Mouse (Mus musculus): Measurements from ENCODE around the gene Pglyrp1. TPM values are rescaled to one million over a fixed set of nuclear protein-coding genes. Genes with fewer than 3 reads are reported as not detected.

Pglyrp1 gene
- polyA plus RNA-seq, 1 experiment = 201 TPM

GRCm38 (mm10) chr7:18891872-18892599, 20.9 kb downstream of the Pglyrp1 start:
- Histone ChIP-seq H3K4me3 (replicated peaks; ENCODE audit: control insufficient read depth, low read depth, low read length) (peak overlapping the region; percentile 11), H3K27ac (ENCODE audit: control insufficient read depth, insufficient read depth, low read depth, low read length, poor library complexity) (no peak overlapping the region), H3K4me1 (ENCODE audit: control insufficient read depth, insufficient read depth, low read length) (no peaks in the 10 kb centered on the region; the same call in 1 of the 2 replicates)
- TF ChIP-seq CTCF (IDR thresholded peaks at IDR 0.05; ENCODE audit: control insufficient read depth, insufficient read depth, low read length) (peak; percentile 85), POLR2A (IDR thresholded peaks at IDR 0.05; ENCODE audit: borderline replicate concordance, control insufficient read depth, low read depth, low read length) (0 out of 2 replicates have a peak, but pooled peaks have one; percentile 18)
- WGBS = 10% methylated on average over 33 of the region's 33 CpGs

GRCm38 (mm10) chr7:18893009-18893408, 21.9 kb downstream of the Pglyrp1 start:
- H3K4me3 ChIP-seq (replicated peaks; ENCODE audit: control insufficient read depth, low read depth, low read length) = no peak overlapping the region
- 50% methylated on average over 27 of the region's 27 CpGs for WGBS

DNA sequence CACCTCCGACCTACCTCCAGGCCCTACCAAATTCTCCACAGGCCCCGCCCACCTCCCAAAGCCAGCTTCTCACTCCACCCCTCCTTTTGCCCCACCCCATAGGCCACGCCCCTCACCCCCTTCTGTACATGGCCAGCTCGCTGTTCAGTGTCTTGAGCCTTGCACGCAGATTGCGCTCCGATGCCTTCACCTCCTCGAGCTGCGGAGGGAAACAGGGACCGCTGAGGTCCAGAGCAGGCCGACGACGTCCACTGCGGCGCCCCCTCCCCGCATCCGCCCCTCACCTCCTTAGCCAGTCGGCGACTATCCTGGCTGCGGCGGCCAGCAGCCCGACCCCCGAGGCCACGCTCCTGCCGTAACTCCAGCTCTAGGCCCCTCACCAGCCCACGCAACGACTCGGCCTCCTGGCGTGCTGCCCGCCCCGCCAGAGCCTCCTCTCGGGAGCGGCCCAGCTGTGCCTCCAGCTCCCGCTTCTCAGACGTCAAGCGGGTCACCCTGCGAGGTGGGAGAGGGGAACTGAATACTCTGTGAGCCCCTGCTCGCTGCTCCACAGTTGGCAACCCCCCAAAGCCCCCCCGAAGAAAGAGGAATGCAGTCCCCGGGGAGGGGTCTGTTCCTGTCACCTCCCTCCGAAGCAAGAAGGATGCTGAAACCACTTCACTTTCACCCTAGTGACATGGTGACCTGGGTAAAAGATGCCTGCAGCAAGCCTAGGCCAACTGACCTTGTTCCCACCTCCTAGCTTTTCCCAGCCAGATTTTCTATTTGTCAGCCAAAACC, 22.7 kb downstream of the Pglyrp1 start:
- Histone ChIP-seq H3K27ac (ENCODE audit: control insufficient read depth, insufficient read depth, low read depth, low read length, poor library complexity) (no peak overlapping the region), H3K4me3 (replicated peaks; ENCODE audit: control insufficient read depth, low read depth, low read length) (no peak overlapping the region), H3K4me1 (ENCODE audit: control insufficient read depth, insufficient read depth, low read length) (no peaks in the 10 kb centered on the region; the same call in 1 of the 2 replicates)
- 9% methylated on average over 41 of the region's 41 CpGs for WGBS
- TF ChIP-seq CTCF (IDR thresholded peaks at IDR 0.05; ENCODE audit: control insufficient read depth, insufficient read depth, low read length) (no peak), POLR2A (IDR thresholded peaks at IDR 0.05; ENCODE audit: borderline replicate concordance, control insufficient read depth, low read depth, low read length) (peak; percentile 17; the same call in 1 of the 2 replicates)

More at GRCm38 (mm10) chr7:18893009-18893408, 21.9 kb downstream of the Pglyrp1 start:
- Histone ChIP-seq H3K4me1 (ENCODE audit: control insufficient read depth, insufficient read depth, low read length) (no peaks in the 10 kb centered on the region; the same call in 1 of the 2 replicates), H3K27ac (ENCODE audit: control insufficient read depth, insufficient read depth, low read depth, low read length, poor library complexity) (no peak overlapping the region)
- TF ChIP-seq CTCF (IDR thresholded peaks at IDR 0.05; ENCODE audit: control insufficient read depth, insufficient read depth, low read length) (no peak), POLR2A (IDR thresholded peaks at IDR 0.05; ENCODE audit: borderline replicate concordance, control insufficient read depth, low read depth, low read length) (no peak)

GRCm38 (mm10) chr7:18896536-18896935, 25.4 kb downstream of the Pglyrp1 start:
- TF ChIP-seq POLR2A (IDR thresholded peaks at IDR 0.05; ENCODE audit: borderline replicate concordance, control insufficient read depth, low read depth, low read length) = no peak
- TF ChIP-seq CTCF (IDR thresholded peaks at IDR 0.05; ENCODE audit: control insufficient read depth, insufficient read depth, low read length) = peak; percentile 18; the same call in 1 of the 2 replicates
- Histone ChIP-seq H3K4me3 (replicated peaks; ENCODE audit: control insufficient read depth, low read depth, low read length) (no peak overlapping the region), H3K4me1 (ENCODE audit: control insufficient read depth, insufficient read depth, low read length) (no peaks in the 10 kb centered on the region; the same call in 1 of the 2 replicates), H3K27ac (ENCODE audit: control insufficient read depth, insufficient read depth, low read depth, low read length, poor library complexity) (no peak overlapping the region)
- WGBS = 59% methylated on average over 5 of the region's 5 CpGs

DNA sequence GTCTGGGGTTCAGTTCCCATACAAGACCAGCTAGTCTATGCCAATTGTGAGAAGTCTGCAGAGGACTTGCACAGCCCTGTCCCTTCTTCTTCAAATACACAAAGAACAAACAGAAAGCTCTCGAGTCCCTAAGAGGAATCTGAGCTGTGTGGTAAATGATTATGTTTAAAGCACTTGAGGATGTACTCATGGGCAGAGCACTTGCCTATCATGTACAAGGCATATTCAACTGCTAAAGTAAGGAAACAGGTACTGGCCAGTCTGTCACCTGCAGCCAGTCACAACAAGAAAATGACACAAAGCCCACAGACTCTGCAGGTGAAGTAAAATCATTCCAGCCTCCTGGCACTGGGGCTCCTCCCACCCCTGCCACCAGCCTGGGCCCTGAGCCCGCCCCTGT, 29.4 kb downstream of the Pglyrp1 start:
- Histone ChIP-seq H3K27ac (ENCODE audit: control insufficient read depth, insufficient read depth, low read depth, low read length, poor library complexity) (no peak overlapping the region), H3K4me1 (ENCODE audit: control insufficient read depth, insufficient read depth, low read length) (no peaks in the 10 kb centered on the region), H3K4me3 (replicated peaks; ENCODE audit: control insufficient read depth, low read depth, low read length) (no peak overlapping the region)
- 78% methylated on average over 2 of the region's 2 CpGs for WGBS
- no peak for TF ChIP-seq POLR2A (IDR thresholded peaks at IDR 0.05; ENCODE audit: borderline replicate concordance, control insufficient read depth, low read depth, low read length)
- no peak for TF ChIP-seq CTCF (IDR thresholded peaks at IDR 0.05; ENCODE audit: control insufficient read depth, insufficient read depth, low read length)

DNA sequence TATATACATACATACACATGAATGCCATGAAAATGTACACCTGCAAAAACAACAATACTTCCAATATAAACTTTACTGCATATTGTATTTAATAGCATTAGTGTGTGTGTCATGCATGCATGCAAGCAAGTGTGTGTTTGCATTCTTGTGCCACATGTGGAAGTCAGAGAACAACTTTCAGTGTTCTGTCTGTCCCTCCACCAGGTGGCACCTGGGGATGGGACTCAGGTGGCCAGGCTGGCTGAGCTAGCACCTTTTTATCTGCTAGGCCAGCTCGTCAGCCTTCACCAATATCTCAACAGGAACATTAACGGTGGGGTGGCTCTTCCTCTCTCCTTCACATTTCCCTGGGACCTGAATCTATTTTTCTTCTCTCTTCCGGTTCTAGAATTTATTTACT, 31.4 kb downstream of the Pglyrp1 start:
- Histone ChIP-seq H3K27ac (ENCODE audit: control insufficient read depth, insufficient read depth, low read depth, low read length, poor library complexity) (no peak overlapping the region), H3K4me3 (replicated peaks; ENCODE audit: control insufficient read depth, low read depth, low read length) (no peak overlapping the region), H3K4me1 (ENCODE audit: control insufficient read depth, insufficient read depth, low read length) (no peaks in the 10 kb centered on the region)
- 77% methylated on average over 3 of the region's 3 CpGs for WGBS
- no peak for TF ChIP-seq POLR2A (IDR thresholded peaks at IDR 0.05; ENCODE audit: borderline replicate concordance, control insufficient read depth, low read depth, low read length)
- TF ChIP-seq CTCF (IDR thresholded peaks at IDR 0.05; ENCODE audit: control insufficient read depth, insufficient read depth, low read length) = no peak

DNA sequence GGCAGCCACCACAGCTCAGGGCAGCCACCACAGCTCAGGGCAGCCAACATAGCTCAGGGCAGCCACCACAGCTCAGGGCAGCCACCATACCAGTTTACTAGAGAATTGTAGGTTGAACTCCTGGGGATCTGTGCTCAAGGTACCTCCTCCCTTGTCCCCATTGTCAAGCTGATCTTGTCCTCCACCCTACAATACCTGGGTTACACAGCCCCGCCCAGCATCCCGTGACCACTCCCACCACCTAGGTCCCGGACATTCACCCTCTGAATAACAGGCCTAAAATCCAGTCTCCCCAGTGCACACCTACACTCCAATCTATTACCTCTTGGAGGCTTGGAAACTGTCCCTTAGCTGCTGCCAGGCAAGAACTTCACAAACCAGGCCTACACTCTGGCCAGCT, 33.8 kb downstream of the Pglyrp1 start:
- Histone ChIP-seq H3K27ac (ENCODE audit: control insufficient read depth, insufficient read depth, low read depth, low read length, poor library complexity) (no peak overlapping the region), H3K4me1 (ENCODE audit: control insufficient read depth, insufficient read depth, low read length) (no peaks in the 10 kb centered on the region; the same call in 1 of the 2 replicates), H3K4me3 (replicated peaks; ENCODE audit: control insufficient read depth, low read depth, low read length) (no peak overlapping the region)
- 73% methylated on average over 3 of the region's 3 CpGs for WGBS
- TF ChIP-seq CTCF (IDR thresholded peaks at IDR 0.05; ENCODE audit: control insufficient read depth, insufficient read depth, low read length) (no peak), POLR2A (IDR thresholded peaks at IDR 0.05; ENCODE audit: borderline replicate concordance, control insufficient read depth, low read depth, low read length) (no peak)

GRCm38 (mm10) chr7:18909797-18910196, 38.7 kb downstream of the Pglyrp1 start:
- Histone ChIP-seq H3K4me3 (replicated peaks; ENCODE audit: control insufficient read depth, low read depth, low read length) (peak overlapping the region; percentile 93), H3K27ac (ENCODE audit: control insufficient read depth, insufficient read depth, low read depth, low read length, poor library complexity) (no peak overlapping the region), H3K4me1 (ENCODE audit: control insufficient read depth, insufficient read depth, low read length) (no peaks in the 10 kb centered on the region; the same call in 1 of the 2 replicates)
- TF ChIP-seq POLR2A (IDR thresholded peaks at IDR 0.05; ENCODE audit: borderline replicate concordance, control insufficient read depth, low read depth, low read length) (no peak), CTCF (IDR thresholded peaks at IDR 0.05; ENCODE audit: control insufficient read depth, insufficient read depth, low read length) (no peak)
- WGBS = 1% methylated on average over 17 of the region's 17 CpGs

Measured in bone marrow, adult 2 months (tissue).